ENCODE assay signal across 19 mouse cellular contexts in the genomic region with DNA sequence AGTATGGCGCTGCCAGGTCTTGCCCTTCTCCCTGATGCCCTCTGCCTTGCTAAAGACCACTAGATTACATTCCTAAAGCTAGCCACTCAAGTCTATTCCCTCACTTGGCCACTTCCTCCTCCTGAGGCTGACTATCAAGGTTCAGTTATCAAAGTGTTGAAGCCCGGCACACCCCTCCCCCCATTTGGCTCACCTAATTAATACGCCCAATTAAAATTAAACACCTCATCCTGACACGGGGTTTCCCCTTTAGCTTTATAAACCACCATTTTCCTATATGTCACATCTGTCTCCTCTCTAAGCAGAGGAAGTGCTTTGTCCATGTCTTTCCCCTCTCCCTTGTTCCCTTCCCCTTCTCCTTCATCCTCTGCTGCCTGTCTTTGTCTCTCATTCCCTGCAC.
DNase-seq lines count a peak whose midpoint lies in the region; ATAC-seq and TF ChIP-seq lines count a peak whose summit lies in the region.
"Had no signal": no experiment of that assay in that cellular context is flagged by ENCODE, and none has a peak within 500 bp of the region (broad histone marks: within the 10 kb centered on the region; RNA-seq: fewer than 3 reads in every experiment).

No protein-coding gene starts in this region.

- no peak overlapping the region for H3K4me2 ChIP-seq in forebrain, embryonic 12.5 days
- H3K4me2 ChIP-seq in forebrain, postnatal 0 days (ENCODE audit: low read depth), result no peak overlapping the region
- H3K4me2 ChIP-seq in midbrain, embryonic 14.5 days (ENCODE audit: low read length), result no peak overlapping the region
- no peak overlapping the region for H3K4me2 ChIP-seq in stomach, postnatal 0 days (replicated peaks; ENCODE audit: low read depth)
- H3K4me2 ChIP-seq: limb, embryonic 12.5 days; liver, embryonic 12.5 days; midbrain, embryonic 12.5 days; neural tube, embryonic 12.5 days had no signal

- H3K9me3 ChIP-seq in forebrain, embryonic 12.5 days, result no peaks in the 10 kb centered on the region
- no peaks in the 10 kb centered on the region for H3K9me3 ChIP-seq in forebrain, postnatal 0 days (ENCODE audit: low read length)
- H3K9me3 ChIP-seq in midbrain, embryonic 10.5 days (replicated peaks), result no peaks in the 10 kb centered on the region
- no peaks in the 10 kb centered on the region for H3K9me3 ChIP-seq in midbrain, embryonic 14.5 days (ENCODE audit: control insufficient read depth, low read length)
- H3K9me3 ChIP-seq in stomach, postnatal 0 days (ENCODE audit: control insufficient read depth, low read length), result no peaks in the 10 kb centered on the region
- H3K9me3 ChIP-seq: limb, embryonic 12.5 days; liver, embryonic 12.5 days; midbrain, embryonic 12.5 days; neural tube, embryonic 12.5 days had no signal

- H3K36me3 ChIP-seq in forebrain, embryonic 12.5 days (replicated peaks), result no peaks in the 10 kb centered on the region
- H3K36me3 ChIP-seq in forebrain, postnatal 0 days (ENCODE audit: insufficient read depth), result no peaks in the 10 kb centered on the region
- H3K36me3 ChIP-seq in midbrain, embryonic 10.5 days, result no peaks in the 10 kb centered on the region
- H3K36me3 ChIP-seq in midbrain, embryonic 14.5 days (ENCODE audit: control insufficient read depth, insufficient read depth, low read length), result no peaks in the 10 kb centered on the region
- H3K36me3 ChIP-seq in stomach, postnatal 0 days (ENCODE audit: control insufficient read depth, insufficient read depth, low read length), result no peaks in the 10 kb centered on the region
- H3K36me3 ChIP-seq: limb, embryonic 12.5 days; liver, embryonic 12.5 days; midbrain, embryonic 12.5 days; neural tube, embryonic 12.5 days had no signal

- peaks cover 15% of the 10 kb centered on the region for H3K4me1 ChIP-seq in forebrain, embryonic 12.5 days
- H3K4me1 ChIP-seq in forebrain, postnatal 0 days (ENCODE audit: insufficient read depth), result no peaks in the 10 kb centered on the region
- peaks cover 26% of the 10 kb centered on the region for H3K4me1 ChIP-seq in midbrain, embryonic 10.5 days
- 0 out of 2 replicates have a peak, but pooled peaks cover 3% of the 10 kb centered on the region for H3K4me1 ChIP-seq in midbrain, embryonic 14.5 days (ENCODE audit: control insufficient read depth, insufficient read depth, low read length)
- H3K4me1 ChIP-seq in stomach, postnatal 0 days (replicated peaks; ENCODE audit: control insufficient read depth, insufficient read depth), result no peaks in the 10 kb centered on the region; the same call in 1 of the 2 replicates
- H3K4me1 ChIP-seq: liver, embryonic 12.5 days had no signal

- WGBS in forebrain, embryonic 12.5 days, result 66% methylated on average over 4 of the region's 4 CpGs
- WGBS in forebrain, postnatal 0 days, result 49% methylated on average over 4 of the region's 4 CpGs
- 71% methylated on average over 4 of the region's 4 CpGs for WGBS in midbrain, embryonic 10.5 days
- 69% methylated on average over 4 of the region's 4 CpGs for WGBS in midbrain, embryonic 14.5 days
- WGBS in stomach, postnatal 0 days, result 70% methylated on average over 4 of the region's 4 CpGs

- TF ChIP-seq EP300 in stomach, postnatal 0 days (optimal IDR thresholded peaks at IDR 0.05), result no peak

- no peak overlapping the region for H3K27ac ChIP-seq in forebrain, embryonic 12.5 days
- H3K27ac ChIP-seq in forebrain, postnatal 0 days (ENCODE audit: low read depth, low read length), result no peak overlapping the region
- peak overlapping the region; percentile 68 for H3K27ac ChIP-seq in midbrain, embryonic 10.5 days (replicated peaks)
- no peak overlapping the region for H3K27ac ChIP-seq in midbrain, embryonic 14.5 days (replicated peaks; ENCODE audit: low read depth, low read length)
- peak overlapping the region; percentile 35; the same call in 1 of the 2 replicates for H3K27ac ChIP-seq in stomach, postnatal 0 days (replicated peaks)
- H3K27ac ChIP-seq: limb, embryonic 12.5 days; liver, embryonic 12.5 days; midbrain, embryonic 12.5 days; neural tube, embryonic 12.5 days had no signal

- no peak for TF ChIP-seq CTCF in forebrain, postnatal 0 days (IDR thresholded peaks at IDR 0.05; ENCODE audit: low read depth)
- TF ChIP-seq CTCF in stomach, postnatal 0 days (IDR thresholded peaks at IDR 0.05; ENCODE audit: low read depth), result no peak

- DNase-seq in forebrain, postnatal 0 days, result no peak
- DNase-seq in midbrain, embryonic 10.5 days (ENCODE audit: low spot score), result no peak
- no peak for DNase-seq in midbrain, embryonic 14.5 days
- no peak for DNase-seq in stomach, postnatal 0 days (ENCODE audit: low spot score)
- no peak for DNase-seq in thymus, postnatal 4 days
- no peak for DNase-seq in T-cell, adult 2 months (ENCODE audit: low spot score)
- DNase-seq: adrenal gland, postnatal 14 days; cerebellum, adult 18-20 months; cerebellum, postnatal 25 days; kidney, adult 11 months; lung, adult 2 months; thymus, postnatal 36 days had no signal

- H3K27me3 ChIP-seq in forebrain, embryonic 12.5 days, result no peaks in the 10 kb centered on the region
- H3K27me3 ChIP-seq in forebrain, postnatal 0 days (ENCODE audit: insufficient read depth, low read length), result no peaks in the 10 kb centered on the region
- no peaks in the 10 kb centered on the region for H3K27me3 ChIP-seq in midbrain, embryonic 10.5 days (ENCODE audit: low read depth, poor library complexity, severe bottlenecking)
- no peaks in the 10 kb centered on the region for H3K27me3 ChIP-seq in midbrain, embryonic 14.5 days (ENCODE audit: control insufficient read depth, insufficient read depth, low read length)
- no peaks in the 10 kb centered on the region for H3K27me3 ChIP-seq in stomach, postnatal 0 days (ENCODE audit: control insufficient read depth, insufficient read depth, low read length)
- H3K27me3 ChIP-seq: limb, embryonic 12.5 days; liver, embryonic 12.5 days; midbrain, embryonic 12.5 days; neural tube, embryonic 12.5 days had no signal

- no peak overlapping the region for H3K4me3 ChIP-seq in forebrain, embryonic 12.5 days (replicated peaks)
- H3K4me3 ChIP-seq in forebrain, postnatal 0 days (ENCODE audit: low read depth, low read length), result no peak overlapping the region
- no peak overlapping the region for H3K4me3 ChIP-seq in midbrain, embryonic 10.5 days
- H3K4me3 ChIP-seq in midbrain, embryonic 14.5 days (replicated peaks; ENCODE audit: low read depth, low read length), result no peak overlapping the region
- no peak overlapping the region for H3K4me3 ChIP-seq in stomach, postnatal 0 days (ENCODE audit: low read depth, low read length)
- H3K4me3 ChIP-seq: limb, embryonic 12.5 days; liver, embryonic 12.5 days; midbrain, embryonic 12.5 days; neural tube, embryonic 12.5 days had no signal

- H3K9ac ChIP-seq in forebrain, embryonic 12.5 days, result no peak overlapping the region
- H3K9ac ChIP-seq in forebrain, postnatal 0 days, result no peak overlapping the region
- H3K9ac ChIP-seq in midbrain, embryonic 14.5 days (replicated peaks; ENCODE audit: low read length), result no peak overlapping the region
- H3K9ac ChIP-seq in stomach, postnatal 0 days (ENCODE audit: low read length), result no peak overlapping the region
- H3K9ac ChIP-seq: limb, embryonic 12.5 days; liver, embryonic 12.5 days; midbrain, embryonic 12.5 days; neural tube, embryonic 12.5 days had no signal

- peak; percentile 27; the same call in 1 of the 2 replicates for ATAC-seq in forebrain, embryonic 12.5 days (ENCODE audit: low FRiP score)
- ATAC-seq in forebrain, postnatal 0 days, result no peak
- no peak for ATAC-seq in midbrain, embryonic 14.5 days (ENCODE audit: low FRiP score, low TSS enrichment)
- ATAC-seq in granulocyte monocyte progenitor cell, adult 5-6 weeks (replicated peaks; ENCODE audit: poor library complexity, severe bottlenecking), result peak; percentile 47
- ATAC-seq in stomach, postnatal 0 days (ENCODE audit: low FRiP score, low TSS enrichment), result no peak
- ATAC-seq: forebrain, embryonic 16.5 days; liver, embryonic 12.5 days had no signal

Comparison
In these comparisons a context has a peak if more than half of its experiments do, and no peak if none do; other contexts are left out.
1. ATAC-seq: peak in forebrain, embryonic 12.5 days (single experiment) and granulocyte monocyte progenitor cell, adult 5-6 weeks (single experiment); none in forebrain, postnatal 0 days (single experiment), midbrain, embryonic 14.5 days (single experiment) and stomach, postnatal 0 days (single experiment).
2. H3K27ac ChIP-seq: peak in midbrain, embryonic 10.5 days (single experiment) and stomach, postnatal 0 days (single experiment); none in forebrain, embryonic 12.5 days (single experiment), forebrain, postnatal 0 days (single experiment) and midbrain, embryonic 14.5 days (single experiment).